Mouse (Mus musculus) ES-Bruce4 (cell line): ENCODE data around the gene Siva1.

Source experiments
- CTCF ChIP-seq: IDR thresholded peaks from one replicate; pipeline ENCODE4 v1.8.1; 2011; ENCODE audit warnings: low read depth, low read length
- EP300 ChIP-seq: IDR thresholded peaks from 2 replicates; pipeline ENCODE4 v1.6.1; 2011; ENCODE audit warnings: low read depth, low read length; ENCODE audit not compliant: insufficient read depth
- POLR2A ChIP-seq: IDR thresholded peaks from one replicate; pipeline ENCODE4 v1.8.1; 2011; ENCODE audit warnings: low read length; ENCODE audit not compliant: insufficient read depth

DNA sequence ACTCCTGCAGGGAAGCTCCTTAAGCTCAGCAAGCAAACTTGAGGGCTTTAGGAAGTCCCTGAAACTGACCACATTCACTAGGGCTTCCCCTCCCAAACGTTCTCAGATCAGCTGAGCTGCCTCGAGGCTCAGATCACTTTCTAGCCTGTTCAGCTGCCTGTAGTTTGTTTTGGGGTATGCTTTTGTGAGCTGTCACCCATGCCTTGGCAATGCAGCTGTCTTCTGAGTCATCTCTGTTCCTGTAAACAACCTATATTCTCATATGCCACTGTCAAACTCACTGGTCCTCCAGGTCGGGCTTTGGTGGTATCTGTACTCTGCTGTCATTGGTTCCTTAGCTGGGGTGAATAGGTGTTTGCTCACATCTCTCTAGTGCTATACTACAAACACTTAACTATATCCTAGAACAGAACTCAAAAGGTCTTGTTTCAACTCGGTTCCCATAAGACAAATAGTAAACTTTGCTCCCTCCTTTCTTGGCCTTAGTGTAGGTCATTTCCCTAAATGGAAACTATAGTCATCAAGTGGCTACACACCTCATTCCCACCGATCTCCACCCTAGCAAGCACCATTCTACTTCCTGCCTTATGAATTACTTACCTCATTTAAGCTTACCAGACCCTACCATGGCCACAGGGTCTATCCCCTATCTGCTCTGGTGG lies 7.4 kb downstream of the Siva1 start:
- TF ChIP-seq POLR2A: no peak
- no peak for TF ChIP-seq CTCF
- no peak for TF ChIP-seq EP300
